Mouse (Mus musculus) ES-Bruce4 (cell line): ENCODE results near the gene Snx3.

Source experiments
- CTCF ChIP-seq: IDR thresholded peaks from one replicate; pipeline ENCODE4 v1.8.1; 2011; ENCODE audit warnings: low read depth, low read length
- POLR2A ChIP-seq: IDR thresholded peaks from one replicate; pipeline ENCODE4 v1.8.1; 2011; ENCODE audit warnings: low read length; ENCODE audit not compliant: insufficient read depth

DNA sequence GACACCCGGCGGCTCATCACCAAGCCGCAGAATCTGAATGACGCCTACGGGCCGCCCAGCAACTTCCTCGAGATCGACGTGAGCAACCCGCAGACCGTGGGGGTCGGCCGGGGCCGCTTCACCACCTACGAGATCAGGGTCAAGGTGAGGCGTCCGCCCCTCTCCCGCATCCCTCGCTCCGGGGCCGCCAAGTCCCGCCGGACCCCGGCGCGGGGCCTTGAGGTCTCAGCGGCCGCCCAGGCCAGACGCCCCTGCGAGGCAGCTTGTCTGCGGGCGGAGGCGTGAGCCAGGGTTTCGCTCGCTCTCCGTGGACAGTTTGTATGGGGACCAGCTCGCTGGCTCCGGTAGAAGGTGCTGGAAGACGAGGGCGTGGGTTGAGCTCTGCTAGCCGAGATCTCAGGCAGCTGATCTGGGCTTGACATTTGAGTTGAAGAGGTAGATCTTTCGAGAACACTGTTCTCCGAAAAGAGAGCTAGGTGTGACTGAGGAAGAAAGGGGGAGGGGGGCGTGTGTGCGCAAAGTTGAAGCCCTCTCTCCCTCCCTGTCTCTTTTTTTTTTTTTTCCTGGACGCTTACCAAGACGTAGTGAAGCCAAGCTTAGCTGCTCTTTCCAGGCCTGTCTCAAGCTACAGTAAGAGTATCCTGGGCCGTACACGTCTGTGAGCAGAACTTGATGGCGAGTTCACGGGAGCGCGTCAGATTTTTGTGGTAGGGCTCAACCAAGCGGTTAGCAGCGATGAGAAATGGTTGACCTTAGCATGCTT lies 700 bp downstream of the Snx3 start:
- TF ChIP-seq POLR2A = no peak
- TF ChIP-seq CTCF = no peak
